Mouse (Mus musculus): Measurements from ENCODE around the gene Atg2a. TPM values are rescaled to one million over a fixed set of nuclear protein-coding genes. Genes with fewer than 3 reads are reported as not detected.

The Atg2a gene
- total and polyA plus RNA-seq, 3 experiments = 7.0 to 44.4 (median 31.8) TPM

DNA sequence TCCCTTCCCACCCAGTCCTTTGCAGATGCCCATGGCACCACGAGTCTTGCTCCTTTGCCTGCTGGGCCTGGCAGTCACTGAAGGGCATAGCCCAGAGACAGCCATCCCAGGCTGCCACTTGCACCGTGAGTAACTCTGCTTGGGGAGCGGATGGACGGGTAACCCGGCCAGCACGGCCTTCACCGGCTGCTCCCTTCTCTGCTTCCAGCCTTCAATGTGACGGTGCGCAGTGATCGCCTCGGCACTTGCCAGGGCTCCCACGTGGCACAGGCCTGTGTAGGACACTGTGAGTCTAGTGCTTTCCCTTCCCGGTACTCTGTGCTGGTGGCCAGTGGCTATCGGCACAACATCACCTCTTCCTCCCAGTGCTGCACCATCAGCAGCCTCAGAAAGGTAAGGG is 14.7 kb upstream of the Atg2a start:
- no peaks in the 10 kb centered on the region for H3K9me3 ChIP-seq (replicated peaks)
- ATAC-seq (ENCODE audit: extremely low read depth, insufficient number of reproducible peaks, low FRiP score, poor library complexity, severe bottlenecking) (no peak), DNase-seq (ENCODE audit: low spot score) (no peak)

DNA sequence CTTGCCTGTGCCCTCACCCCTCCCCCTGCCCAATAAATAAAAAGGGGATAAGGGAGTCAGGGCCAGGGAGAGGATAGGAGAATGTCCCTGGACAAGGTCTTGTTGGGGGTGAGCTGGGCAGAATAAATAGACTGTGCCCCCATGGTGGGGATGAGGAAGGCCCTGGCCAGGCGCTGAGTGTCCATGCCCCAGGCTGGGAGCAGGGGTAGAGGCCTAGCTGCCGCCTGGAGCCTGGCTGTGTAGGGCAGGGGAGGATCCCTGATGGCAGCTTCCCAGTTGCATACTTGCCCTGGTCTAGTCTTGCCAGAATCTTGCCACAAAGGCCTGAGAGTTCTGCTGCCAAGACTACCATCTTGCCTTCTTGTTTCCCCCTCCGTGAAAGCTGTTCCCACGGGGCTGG is 13.6 kb upstream of the Atg2a start:
- TF ChIP-seq TAL1 (conservative IDR thresholded peaks at IDR 0.05; ENCODE audit: low read depth, low read length) = no peak
- no peak for TF ChIP-seq GATA2 (IDR thresholded peaks at IDR 0.05; ENCODE audit: borderline replicate concordance, low read depth, low read length)
- TF ChIP-seq CTCF (IDR thresholded peaks at IDR 0.05; ENCODE audit: low read depth, low read length) = no peak
- Histone ChIP-seq H3K36me3 (replicated peaks) (peaks cover 61% of the 10 kb centered on the region), H3K4me1 (ENCODE audit: insufficient read depth, low read depth, low read length) (no peaks in the 10 kb centered on the region; the same call in 1 of the 2 replicates), H3K27me3 (ENCODE audit: insufficient read depth, low read length) (peaks cover 12% of the 10 kb centered on the region; the same call in 1 of the 2 replicates), H3K4me3 (ENCODE audit: low read depth, low read length) (no peak overlapping the region), H3K9me3 (replicated peaks) (no peaks in the 10 kb centered on the region)
- DNase-seq (ENCODE audit: low spot score) = no peak
- ATAC-seq (ENCODE audit: extremely low read depth, insufficient number of reproducible peaks, low FRiP score, poor library complexity, severe bottlenecking) = no peak

More for the DNA sequence above, 14.7 kb upstream of the Atg2a start:
- no peak overlapping the region for H3K4me3 ChIP-seq (ENCODE audit: low read depth, low read length)
- H3K27me3 ChIP-seq (ENCODE audit: insufficient read depth, low read length) = peaks cover 19% of the 10 kb centered on the region
- H3K4me1 ChIP-seq (ENCODE audit: insufficient read depth, low read depth, low read length) = no peaks in the 10 kb centered on the region; the same call in 1 of the 2 replicates
- H3K36me3 ChIP-seq (replicated peaks) = peaks cover 52% of the 10 kb centered on the region
- no peak for TF ChIP-seq GATA2 (IDR thresholded peaks at IDR 0.05; ENCODE audit: borderline replicate concordance, low read depth, low read length)
- TF ChIP-seq TAL1 (conservative IDR thresholded peaks at IDR 0.05; ENCODE audit: low read depth, low read length) = no peak
- no peak for TF ChIP-seq CTCF (IDR thresholded peaks at IDR 0.05; ENCODE audit: low read depth, low read length)
- no peak for TF ChIP-seq GATA1 (IDR thresholded peaks at IDR 0.05; ENCODE audit: borderline replicate concordance, low read length)
- TF ChIP-seq POLR2AphosphoS5 (IDR thresholded peaks at IDR 0.05; ENCODE audit: insufficient replicate concordance, low read depth, low read length) = no peak

GRCm38 (mm10) chr19:6230411-6230810 is 11.1 kb upstream of the Atg2a start:
- Histone ChIP-seq H3K9me3 (replicated peaks) (no peaks in the 10 kb centered on the region), H3K4me1 (ENCODE audit: insufficient read depth, low read depth, low read length) (peaks cover 17% of the 10 kb centered on the region), H3K4me3 (ENCODE audit: low read depth, low read length) (no peak overlapping the region), H3K27me3 (ENCODE audit: insufficient read depth, low read length) (peaks cover 7% of the 10 kb centered on the region; the same call in 1 of the 2 replicates), H3K36me3 (replicated peaks) (peaks cover 76% of the 10 kb centered on the region)
- DNase-seq (ENCODE audit: low spot score) (no peak), ATAC-seq (ENCODE audit: extremely low read depth, insufficient number of reproducible peaks, low FRiP score, poor library complexity, severe bottlenecking) (no peak)
- no peak for TF ChIP-seq POLR2AphosphoS5 (IDR thresholded peaks at IDR 0.05; ENCODE audit: insufficient replicate concordance, low read depth, low read length)
- TF ChIP-seq TAL1 (conservative IDR thresholded peaks at IDR 0.05; ENCODE audit: low read depth, low read length) = no peak
- TF ChIP-seq GATA2 (IDR thresholded peaks at IDR 0.05; ENCODE audit: borderline replicate concordance, low read depth, low read length) = no peak
- TF ChIP-seq GATA1 (IDR thresholded peaks at IDR 0.05; ENCODE audit: borderline replicate concordance, low read length) = no peak
- no peak for TF ChIP-seq CTCF (IDR thresholded peaks at IDR 0.05; ENCODE audit: low read depth, low read length)

- no peak for ATAC-seq (ENCODE audit: extremely low read depth, insufficient number of reproducible peaks, low FRiP score, poor library complexity, severe bottlenecking)
Observed at GRCm38 (mm10) chr19:6231036-6231435, 10.4 kb upstream of the Atg2a start.

DNA sequence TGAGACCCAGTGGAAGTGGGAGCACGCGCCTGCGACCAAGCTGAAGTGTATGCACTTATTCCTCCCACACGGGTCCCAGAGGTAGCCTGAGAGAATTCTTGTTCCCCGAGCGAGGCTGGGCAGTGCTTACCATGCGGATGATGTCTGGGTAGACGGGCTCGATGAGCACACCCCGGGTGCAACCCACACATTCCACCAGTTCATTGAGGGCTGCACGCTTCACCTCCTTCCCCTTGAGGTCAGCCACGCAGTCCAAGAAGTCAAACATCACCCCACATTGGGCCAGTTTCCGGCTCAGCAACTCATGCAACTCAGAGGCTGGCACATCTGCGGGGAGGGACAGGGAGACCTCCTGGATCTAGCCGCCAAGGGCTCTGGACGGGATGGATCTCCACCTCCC is 7.8 kb upstream of the Atg2a start:
- TF ChIP-seq GATA1 (IDR thresholded peaks at IDR 0.05; ENCODE audit: borderline replicate concordance, low read length) (no peak), CTCF (IDR thresholded peaks at IDR 0.05; ENCODE audit: low read depth, low read length) (no peak), GATA2 (IDR thresholded peaks at IDR 0.05; ENCODE audit: borderline replicate concordance, low read depth, low read length) (no peak), POLR2AphosphoS5 (IDR thresholded peaks at IDR 0.05; ENCODE audit: insufficient replicate concordance, low read depth, low read length) (no peak), TAL1 (conservative IDR thresholded peaks at IDR 0.05; ENCODE audit: low read depth, low read length) (no peak)
- Histone ChIP-seq H3K4me3 (ENCODE audit: low read depth, low read length) (no peak overlapping the region), H3K4me1 (ENCODE audit: insufficient read depth, low read depth, low read length) (peaks cover 33% of the 10 kb centered on the region), H3K9me3 (replicated peaks) (no peaks in the 10 kb centered on the region), H3K36me3 (replicated peaks) (peaks cover 55% of the 10 kb centered on the region), H3K27me3 (ENCODE audit: insufficient read depth, low read length) (peaks cover 5% of the 10 kb centered on the region; the same call in 1 of the 2 replicates)
- no peak for ATAC-seq (ENCODE audit: extremely low read depth, insufficient number of reproducible peaks, low FRiP score, poor library complexity, severe bottlenecking)
- no peak for DNase-seq (ENCODE audit: low spot score)

More at GRCm38 (mm10) chr19:6231036-6231435, 10.4 kb upstream of the Atg2a start:
- Histone ChIP-seq H3K27me3 (ENCODE audit: insufficient read depth, low read length) (peaks cover 7% of the 10 kb centered on the region; the same call in 1 of the 2 replicates), H3K4me3 (ENCODE audit: low read depth, low read length) (no peak overlapping the region), H3K4me1 (ENCODE audit: insufficient read depth, low read depth, low read length) (peaks cover 21% of the 10 kb centered on the region), H3K9me3 (replicated peaks) (no peaks in the 10 kb centered on the region), H3K36me3 (replicated peaks) (peaks cover 76% of the 10 kb centered on the region)
- TF ChIP-seq CTCF (IDR thresholded peaks at IDR 0.05; ENCODE audit: low read depth, low read length) (no peak), TAL1 (conservative IDR thresholded peaks at IDR 0.05; ENCODE audit: low read depth, low read length) (no peak), POLR2AphosphoS5 (IDR thresholded peaks at IDR 0.05; ENCODE audit: insufficient replicate concordance, low read depth, low read length) (no peak), GATA2 (IDR thresholded peaks at IDR 0.05; ENCODE audit: borderline replicate concordance, low read depth, low read length) (no peak), GATA1 (IDR thresholded peaks at IDR 0.05; ENCODE audit: borderline replicate concordance, low read length) (no peak)
- DNase-seq (ENCODE audit: low spot score) = no peak

DNA sequence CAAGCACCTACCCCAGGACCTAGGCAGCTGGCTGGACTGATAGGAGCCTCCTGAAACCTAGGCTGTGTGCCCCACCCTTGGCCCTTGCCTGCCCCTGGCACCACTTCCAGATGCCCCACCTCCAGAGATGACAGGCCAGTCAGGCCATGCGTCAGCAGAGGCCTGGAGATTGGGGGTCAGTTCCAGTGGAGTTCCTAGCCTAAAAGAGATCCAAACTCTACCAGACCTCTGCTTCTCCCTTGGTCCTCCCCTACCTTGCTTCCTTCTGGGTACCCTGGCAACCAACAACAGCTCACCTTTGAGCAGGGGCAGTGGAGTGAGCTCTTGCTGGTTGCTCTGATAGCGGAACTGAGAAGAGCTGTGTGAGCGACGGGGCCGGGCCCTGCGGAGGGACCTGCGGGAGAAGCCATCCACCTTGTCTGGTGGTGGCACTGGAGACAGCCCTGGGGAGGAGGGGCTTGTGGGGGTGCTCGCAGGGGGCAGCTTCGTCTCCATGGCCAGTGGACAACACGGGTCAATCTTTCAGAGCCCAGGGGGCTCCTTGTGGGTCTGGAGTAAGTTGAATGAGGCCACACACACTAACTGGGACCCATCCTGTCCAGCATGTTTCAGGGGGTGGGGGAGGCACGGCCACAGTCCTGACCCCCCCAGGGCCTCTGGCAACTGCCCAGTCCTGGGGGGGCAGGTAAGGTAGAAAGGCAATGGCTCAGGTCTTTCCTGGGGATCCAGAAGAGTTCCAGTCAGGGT is 7.0 kb upstream of the Atg2a start:
- TF ChIP-seq CTCF (IDR thresholded peaks at IDR 0.05; ENCODE audit: low read depth, low read length) (no peak), GATA2 (IDR thresholded peaks at IDR 0.05; ENCODE audit: borderline replicate concordance, low read depth, low read length) (no peak)
- peaks cover 5% of the 10 kb centered on the region; the same call in 1 of the 2 replicates for H3K27me3 ChIP-seq (ENCODE audit: insufficient read depth, low read length)
- no peak for DNase-seq (ENCODE audit: low spot score)
- H3K9me3 ChIP-seq (replicated peaks) = no peaks in the 10 kb centered on the region
- H3K4me3 ChIP-seq (ENCODE audit: low read depth, low read length) = peak overlapping the region; percentile 11; the same call in 1 of the 2 replicates
- H3K4me1 ChIP-seq (ENCODE audit: insufficient read depth, low read depth, low read length) = peaks cover 34% of the 10 kb centered on the region
- ATAC-seq (ENCODE audit: extremely low read depth, insufficient number of reproducible peaks, low FRiP score, poor library complexity, severe bottlenecking) = no peak
- peaks cover 46% of the 10 kb centered on the region for H3K36me3 ChIP-seq (replicated peaks)
